Mouse (Mus musculus): ENCODE measurements around the gene Rpl37a. TPM values are rescaled to one million over a fixed set of nuclear protein-coding genes. Genes with fewer than 3 reads are reported as not detected.

The Rpl37a gene
- polyA plus RNA-seq (2014; fragmentation: Nextera tagmentation; extraction: Ambion mirVana): 1,162 and 1,243 TPM in 2 replicates

GRCm38 (mm10) chr1:72710753-72711653 lies at the start of gene Rpl37a:
Gene Rpl37a (plus strand): TSS chr1:72711290.
- peak within 1 kb of the TSS; percentile 86 for H3K9ac ChIP-seq (replicated peaks; ENCODE audit: low read length)
- no peaks in the 10 kb centered on the region for H3K9me3 ChIP-seq (ENCODE audit: control insufficient read depth, low read length)
- peak within 1 kb of the TSS; percentile 85 for H3K4me2 ChIP-seq (ENCODE audit: low read length)
- no peaks in the 10 kb centered on the region for H3K27me3 ChIP-seq (ENCODE audit: control insufficient read depth, insufficient read depth, low read length)
- peak within 1 kb of the TSS; percentile 87 for H3K27ac ChIP-seq (replicated peaks; ENCODE audit: low read depth, low read length)
- peak within 1 kb of the TSS; percentile 70 for H3K4me3 ChIP-seq (replicated peaks; ENCODE audit: low read depth, low read length)
- WGBS: 3% methylated on average over 68 of the region's 68 CpGs
- H3K4me1 ChIP-seq (ENCODE audit: control insufficient read depth, insufficient read depth, low read length): peaks cover 13% of the 10 kb centered on the region
- peak; percentile 91 for ATAC-seq (ENCODE audit: low FRiP score, low TSS enrichment)
- peaks cover 31% of the 10 kb centered on the region for H3K36me3 ChIP-seq (ENCODE audit: control insufficient read depth, insufficient read depth, low read length)
- peak; percentile 99 for DNase-seq

- Histone ChIP-seq H3K4me1 (ENCODE audit: control insufficient read depth, insufficient read depth, low read length) (no peaks in the 10 kb centered on the region), H3K9me3 (ENCODE audit: control insufficient read depth, low read length) (no peaks in the 10 kb centered on the region), H3K27ac (replicated peaks; ENCODE audit: low read depth, low read length) (no peak overlapping the region), H3K9ac (replicated peaks; ENCODE audit: low read length) (no peak overlapping the region), H3K4me2 (ENCODE audit: low read length) (no peak overlapping the region), H3K4me3 (replicated peaks; ENCODE audit: low read depth, low read length) (no peak overlapping the region), H3K36me3 (ENCODE audit: control insufficient read depth, insufficient read depth, low read length) (no peaks in the 10 kb centered on the region), H3K27me3 (ENCODE audit: control insufficient read depth, insufficient read depth, low read length) (no peaks in the 10 kb centered on the region)
- WGBS: 42% methylated on average over 3 of the region's 3 CpGs
- DNase-seq (no peak), ATAC-seq (ENCODE audit: low FRiP score, low TSS enrichment) (no peak)
Measured at GRCm38 (mm10) chr1:72673070-72673469, 38.0 kb upstream of the Rpl37a start.

- no peaks in the 10 kb centered on the region for H3K27me3 ChIP-seq (ENCODE audit: control insufficient read depth, insufficient read depth, low read length)
- H3K27ac ChIP-seq (replicated peaks; ENCODE audit: low read depth, low read length): no peak overlapping the region
- H3K36me3 ChIP-seq (ENCODE audit: control insufficient read depth, insufficient read depth, low read length): no peaks in the 10 kb centered on the region
- H3K4me3 ChIP-seq (replicated peaks; ENCODE audit: low read depth, low read length): no peak overlapping the region
- no peaks in the 10 kb centered on the region for H3K9me3 ChIP-seq (ENCODE audit: control insufficient read depth, low read length)
- no peak overlapping the region for H3K4me2 ChIP-seq (ENCODE audit: low read length)
- WGBS: 53% methylated on average over 3 of the region's 3 CpGs
- H3K4me1 ChIP-seq (ENCODE audit: control insufficient read depth, insufficient read depth, low read length): no peaks in the 10 kb centered on the region
- no peak overlapping the region for H3K9ac ChIP-seq (replicated peaks; ENCODE audit: low read length)
- ATAC-seq (ENCODE audit: low FRiP score, low TSS enrichment) (no peak), DNase-seq (no peak)
Measured at GRCm38 (mm10) chr1:72696256-72696655, 14.8 kb upstream of the Rpl37a start.

- Histone ChIP-seq H3K4me2 (ENCODE audit: low read length) (no peak overlapping the region), H3K27ac (replicated peaks; ENCODE audit: low read depth, low read length) (no peak overlapping the region), H3K4me3 (replicated peaks; ENCODE audit: low read depth, low read length) (no peak overlapping the region), H3K27me3 (ENCODE audit: control insufficient read depth, insufficient read depth, low read length) (no peaks in the 10 kb centered on the region), H3K36me3 (ENCODE audit: control insufficient read depth, insufficient read depth, low read length) (no peaks in the 10 kb centered on the region), H3K4me1 (ENCODE audit: control insufficient read depth, insufficient read depth, low read length) (no peaks in the 10 kb centered on the region), H3K9me3 (ENCODE audit: control insufficient read depth, low read length) (no peaks in the 10 kb centered on the region), H3K9ac (replicated peaks; ENCODE audit: low read length) (no peak overlapping the region)
- 59% methylated on average over 4 of the region's 4 CpGs for WGBS
- ATAC-seq (ENCODE audit: low FRiP score, low TSS enrichment): no peak
- DNase-seq: peak; percentile 55
Measured at GRCm38 (mm10) chr1:72698651-72699050, 12.4 kb upstream of the Rpl37a start.

GRCm38 (mm10) chr1:72700479-72700878 lies 10.6 kb upstream of the Rpl37a start, which contains the start of gene Ankar:
Gene Ankar (minus strand): TSS chr1:72700579.
- WGBS: 81% methylated on average over 11 of the region's 11 CpGs
- ATAC-seq (ENCODE audit: low FRiP score, low TSS enrichment): no peak
- DNase-seq: no peak
- Histone ChIP-seq H3K4me3 (replicated peaks; ENCODE audit: low read depth, low read length) (no peak within 1 kb of the TSS), H3K4me1 (ENCODE audit: control insufficient read depth, insufficient read depth, low read length) (no peaks in the 10 kb centered on the region), H3K27me3 (ENCODE audit: control insufficient read depth, insufficient read depth, low read length) (no peaks in the 10 kb centered on the region), H3K27ac (replicated peaks; ENCODE audit: low read depth, low read length) (no peak within 1 kb of the TSS), H3K9ac (replicated peaks; ENCODE audit: low read length) (no peak within 1 kb of the TSS), H3K4me2 (ENCODE audit: low read length) (no peak within 1 kb of the TSS), H3K36me3 (ENCODE audit: control insufficient read depth, insufficient read depth, low read length) (no peaks in the 10 kb centered on the region), H3K9me3 (ENCODE audit: control insufficient read depth, low read length) (no peaks in the 10 kb centered on the region)

- 68% methylated on average over 4 of the region's 4 CpGs for WGBS
- Histone ChIP-seq H3K9me3 (ENCODE audit: control insufficient read depth, low read length) (no peaks in the 10 kb centered on the region), H3K4me2 (ENCODE audit: low read length) (no peak overlapping the region), H3K36me3 (ENCODE audit: control insufficient read depth, insufficient read depth, low read length) (no peaks in the 10 kb centered on the region), H3K4me3 (replicated peaks; ENCODE audit: low read depth, low read length) (no peak overlapping the region), H3K27ac (replicated peaks; ENCODE audit: low read depth, low read length) (no peak overlapping the region), H3K4me1 (ENCODE audit: control insufficient read depth, insufficient read depth, low read length) (peaks cover 6% of the 10 kb centered on the region), H3K9ac (replicated peaks; ENCODE audit: low read length) (no peak overlapping the region), H3K27me3 (ENCODE audit: control insufficient read depth, insufficient read depth, low read length) (no peaks in the 10 kb centered on the region)
- DNase-seq (no peak), ATAC-seq (ENCODE audit: low FRiP score, low TSS enrichment) (no peak)
Measured at GRCm38 (mm10) chr1:72707525-72707924, 3.6 kb upstream of the Rpl37a start.

GRCm38 (mm10) chr1:72711684-72712083 lies 594 bp downstream of the Rpl37a start:
- no peaks in the 10 kb centered on the region for H3K27me3 ChIP-seq (ENCODE audit: control insufficient read depth, insufficient read depth, low read length)
- H3K36me3 ChIP-seq (ENCODE audit: control insufficient read depth, insufficient read depth, low read length): peaks cover 31% of the 10 kb centered on the region
- DNase-seq (peak; percentile 36), ATAC-seq (ENCODE audit: low FRiP score, low TSS enrichment) (no peak)
- no peaks in the 10 kb centered on the region for H3K9me3 ChIP-seq (ENCODE audit: control insufficient read depth, low read length)
- WGBS: under 1% methylated on average over 17 of the region's 17 CpGs
- H3K27ac ChIP-seq (replicated peaks; ENCODE audit: low read depth, low read length): peak overlapping the region; percentile 87
- peaks cover 13% of the 10 kb centered on the region for H3K4me1 ChIP-seq (ENCODE audit: control insufficient read depth, insufficient read depth, low read length)
- H3K9ac ChIP-seq (replicated peaks; ENCODE audit: low read length): peak overlapping the region; percentile 86
- peak overlapping the region; percentile 70 for H3K4me3 ChIP-seq (replicated peaks; ENCODE audit: low read depth, low read length)
- H3K4me2 ChIP-seq (ENCODE audit: low read length): peak overlapping the region; percentile 85

- Histone ChIP-seq H3K27me3 (ENCODE audit: control insufficient read depth, insufficient read depth, low read length) (no peaks in the 10 kb centered on the region), H3K27ac (replicated peaks; ENCODE audit: low read depth, low read length) (no peak overlapping the region), H3K4me2 (ENCODE audit: low read length) (no peak overlapping the region), H3K36me3 (ENCODE audit: control insufficient read depth, insufficient read depth, low read length) (peaks cover 36% of the 10 kb centered on the region), H3K4me1 (ENCODE audit: control insufficient read depth, insufficient read depth, low read length) (peaks cover 13% of the 10 kb centered on the region), H3K9ac (replicated peaks; ENCODE audit: low read length) (no peak overlapping the region), H3K4me3 (replicated peaks; ENCODE audit: low read depth, low read length) (no peak overlapping the region), H3K9me3 (ENCODE audit: control insufficient read depth, low read length) (no peaks in the 10 kb centered on the region)
- DNase-seq (no peak), ATAC-seq (ENCODE audit: low FRiP score, low TSS enrichment) (no peak)
- WGBS: 77% methylated on average over 4 of the region's 4 CpGs
Measured at GRCm38 (mm10) chr1:72714547-72714946, 3.5 kb downstream of the Rpl37a start.

- Histone ChIP-seq H3K27ac (replicated peaks; ENCODE audit: low read depth, low read length) (no peak overlapping the region), H3K9me3 (ENCODE audit: control insufficient read depth, low read length) (no peaks in the 10 kb centered on the region), H3K27me3 (ENCODE audit: control insufficient read depth, insufficient read depth, low read length) (no peaks in the 10 kb centered on the region), H3K4me1 (ENCODE audit: control insufficient read depth, insufficient read depth, low read length) (peaks cover 13% of the 10 kb centered on the region), H3K4me3 (replicated peaks; ENCODE audit: low read depth, low read length) (no peak overlapping the region), H3K9ac (replicated peaks; ENCODE audit: low read length) (no peak overlapping the region), H3K4me2 (ENCODE audit: low read length) (no peak overlapping the region), H3K36me3 (ENCODE audit: control insufficient read depth, insufficient read depth, low read length) (peaks cover 38% of the 10 kb centered on the region)
- no peak for ATAC-seq (ENCODE audit: low FRiP score, low TSS enrichment)
- DNase-seq: no peak
- WGBS: 92% methylated on average over 1 of the region's 1 CpGs
Measured at GRCm38 (mm10) chr1:72715065-72715464, 4.0 kb downstream of the Rpl37a start.
